Mouse (Mus musculus) c-Kit-positive CD71-negative TER-119-negative erythroid progenitor cells, embryonic 14.5 days (primary cell): ENCODE data around the gene Sirpb1b.
"Not testable (repeated sequence)": the region's sequence is repeated elsewhere in the genome, so short reads cannot be mapped to it uniquely, and the experiment has no call there.

Experiments used
- DNase-seq: peaks from one replicate; pipeline ENCODE4 v3.0.0-alpha.2; 2013; ENCODE audit warnings: low read depth

The Sirpb1b gene

DNA sequence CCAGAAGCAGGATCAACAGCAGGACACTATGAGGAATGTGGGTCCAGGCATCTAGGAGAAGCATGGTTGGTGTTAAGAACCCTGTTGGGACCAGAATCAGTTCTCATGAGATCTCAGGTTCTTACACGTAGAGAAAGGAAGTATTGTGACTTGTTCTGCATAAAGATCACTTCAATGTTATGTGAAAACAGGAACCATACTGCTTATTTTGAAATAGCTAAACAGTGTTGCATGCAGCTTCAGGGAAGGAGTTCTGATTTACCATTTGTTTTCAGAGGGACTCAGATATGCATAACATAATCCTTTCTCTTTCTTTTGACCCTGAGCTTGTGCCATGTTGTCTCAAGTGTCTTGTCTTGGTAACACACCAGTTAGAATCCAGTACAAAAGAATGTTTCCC, at the start of gene Sirpb1b:
Gene Sirpb1b, minus strand, starts transcription at position 179 of the 400 bp plus-strand sequence.
- DNase-seq, result not testable (repeated sequence)

DNA sequence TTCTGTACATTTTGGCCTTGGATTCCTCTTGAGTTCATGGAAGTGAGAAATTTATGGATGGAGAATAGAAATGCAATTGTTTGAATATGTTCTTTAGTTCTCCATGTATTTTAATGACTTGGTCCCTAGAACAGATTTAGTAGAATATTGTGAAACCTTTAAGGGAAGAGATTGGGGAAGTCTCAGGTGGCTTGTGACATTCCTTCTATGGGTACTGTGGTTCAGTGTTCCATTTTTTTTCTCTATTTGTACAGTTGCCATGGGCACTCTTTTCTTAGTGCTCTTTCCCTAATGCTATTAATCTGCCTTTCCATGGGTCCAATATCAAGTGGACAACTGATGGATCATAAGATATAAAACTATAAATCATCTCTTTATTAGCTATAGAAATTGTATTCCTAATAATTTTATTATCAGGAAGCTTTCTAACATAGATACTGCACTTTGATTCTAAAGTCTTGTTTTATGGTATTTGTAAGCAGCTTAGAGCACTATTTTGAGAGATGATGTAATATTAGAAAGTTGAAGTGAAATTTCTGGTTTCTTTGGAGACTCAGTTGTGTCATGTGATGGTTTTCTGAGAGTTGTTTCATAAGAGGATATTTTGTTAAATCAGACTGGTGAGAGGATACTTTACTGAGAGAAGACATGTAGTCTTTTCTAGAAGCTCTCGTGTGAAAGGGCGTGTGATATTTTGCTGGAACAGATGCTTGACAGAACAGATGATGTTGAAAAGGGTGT, 15.7 kb upstream of the Sirpb1b start:
- DNase-seq, result not testable (repeated sequence)

DNA sequence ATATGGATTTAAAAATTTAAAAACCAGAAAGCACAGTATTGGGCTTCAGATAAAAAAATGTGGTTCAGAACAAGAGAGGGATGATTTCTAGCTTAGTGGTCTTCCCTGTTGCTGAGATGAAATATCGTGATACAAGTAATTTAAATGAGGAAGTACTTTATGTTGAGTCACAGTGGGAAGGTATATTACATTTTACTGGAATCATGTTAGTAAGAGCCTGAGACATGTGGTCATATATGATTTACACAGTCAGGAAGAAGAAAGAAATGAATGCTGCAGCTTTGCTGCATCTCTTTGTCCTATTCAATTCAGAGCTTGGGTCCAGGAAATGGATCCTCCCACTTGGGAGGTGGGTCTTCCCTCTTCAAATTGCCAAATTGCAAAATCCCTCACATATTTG, 11.8 kb upstream of the Sirpb1b start:
- DNase-seq, result not testable (repeated sequence)

DNA sequence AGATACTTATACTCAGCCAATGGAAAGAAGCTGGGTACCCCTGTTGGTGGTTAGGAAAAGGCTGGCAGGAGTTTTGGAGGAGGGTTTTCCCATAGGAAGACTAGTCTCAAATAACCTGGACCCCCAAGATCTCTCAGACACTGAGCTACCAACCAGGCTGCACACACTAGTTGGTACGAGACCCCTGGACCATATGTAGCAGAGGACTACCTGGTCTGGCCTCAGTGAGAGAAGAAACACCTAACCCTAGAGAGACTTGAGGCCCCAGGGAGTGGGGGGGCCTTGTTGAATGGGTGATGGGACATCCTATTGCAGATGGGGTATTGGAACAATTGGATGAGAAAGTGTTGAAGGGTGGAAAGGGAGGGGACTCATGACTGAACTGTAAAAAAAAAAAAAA, 8.6 kb upstream of the Sirpb1b start:
- DNase-seq, result no peak

DNA sequence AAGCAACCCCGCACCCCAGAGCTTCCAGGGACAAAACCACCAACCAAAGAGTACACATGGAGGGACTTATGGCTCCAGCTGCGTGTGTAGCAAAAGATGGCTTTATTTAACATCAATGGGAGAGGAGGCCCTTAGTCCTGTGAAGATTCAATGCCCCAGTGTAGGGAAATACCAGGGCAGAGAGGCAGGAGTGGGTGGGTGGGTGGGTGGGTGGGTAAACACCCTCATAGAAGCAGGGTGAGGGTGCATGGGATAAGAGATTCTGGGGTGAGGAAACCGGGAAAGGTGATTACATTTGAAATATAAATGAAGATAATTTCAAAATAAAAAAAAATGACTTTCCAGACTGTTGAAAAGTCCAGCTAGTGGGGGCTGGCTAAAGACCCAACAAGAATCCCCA, 8.1 kb upstream of the Sirpb1b start:
- DNase-seq, result not testable (repeated sequence)

DNA sequence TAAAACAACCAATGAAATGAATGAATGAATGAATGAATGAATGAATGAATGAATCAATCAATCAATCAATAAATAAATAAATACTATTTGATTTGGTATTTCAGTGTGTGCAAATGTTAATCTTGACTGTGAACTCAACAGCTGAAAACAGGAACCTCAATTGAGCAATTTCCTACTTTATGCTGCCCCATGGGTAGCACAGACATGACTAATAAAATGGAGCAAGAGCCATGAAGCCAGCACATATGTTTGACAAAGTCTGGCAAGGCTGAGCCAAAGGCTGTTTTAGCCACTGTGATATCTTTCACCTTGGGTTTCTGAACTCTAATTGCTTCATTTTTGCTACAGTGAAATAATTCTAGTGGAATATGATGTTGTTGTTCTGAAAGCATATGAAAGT, 1.6 kb upstream of the Sirpb1b start:
- peak; percentile 8 for DNase-seq

DNA sequence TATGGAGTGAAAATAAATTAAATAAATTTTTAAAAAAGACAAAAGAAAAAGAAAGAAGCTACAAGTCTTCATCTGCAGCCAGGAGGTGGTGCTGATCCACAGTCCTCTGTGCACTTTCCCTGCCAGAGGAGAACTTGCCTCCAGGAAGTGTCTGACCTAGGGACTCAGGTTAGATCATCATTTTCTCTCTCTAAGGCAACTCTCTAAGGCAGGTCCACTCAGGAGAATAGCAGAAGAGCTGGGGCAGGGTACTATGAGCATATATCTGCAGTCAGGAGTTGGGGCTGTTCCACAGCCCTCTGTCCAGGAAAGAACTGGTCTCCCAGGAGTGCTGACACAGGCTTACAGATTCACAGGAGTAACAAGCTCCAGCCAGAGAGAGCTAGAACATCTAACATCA, 46.3 kb downstream of the Sirpb1b start:
- DNase-seq, result no peak

DNA sequence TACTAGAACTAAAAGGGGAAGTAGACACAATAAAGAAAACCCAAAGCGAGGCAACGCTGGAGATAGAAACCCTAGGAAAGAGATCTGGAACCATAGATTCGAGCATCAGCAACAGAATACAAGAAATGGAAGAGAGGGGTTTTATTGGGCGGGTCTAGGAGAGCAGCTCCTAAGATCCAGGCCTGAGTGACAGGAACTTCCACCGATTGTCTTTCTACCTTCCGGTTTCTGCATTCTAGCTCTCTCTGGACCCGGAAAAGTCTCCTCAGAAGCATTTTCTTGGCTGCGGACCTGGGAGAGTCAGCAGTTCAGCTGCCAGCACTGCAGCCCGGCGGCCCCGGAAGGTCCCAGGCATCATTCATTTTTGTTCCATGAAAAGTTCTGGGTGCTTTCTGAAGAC, 61.3 kb downstream of the Sirpb1b start:
- DNase-seq, result not testable (repeated sequence)

DNA sequence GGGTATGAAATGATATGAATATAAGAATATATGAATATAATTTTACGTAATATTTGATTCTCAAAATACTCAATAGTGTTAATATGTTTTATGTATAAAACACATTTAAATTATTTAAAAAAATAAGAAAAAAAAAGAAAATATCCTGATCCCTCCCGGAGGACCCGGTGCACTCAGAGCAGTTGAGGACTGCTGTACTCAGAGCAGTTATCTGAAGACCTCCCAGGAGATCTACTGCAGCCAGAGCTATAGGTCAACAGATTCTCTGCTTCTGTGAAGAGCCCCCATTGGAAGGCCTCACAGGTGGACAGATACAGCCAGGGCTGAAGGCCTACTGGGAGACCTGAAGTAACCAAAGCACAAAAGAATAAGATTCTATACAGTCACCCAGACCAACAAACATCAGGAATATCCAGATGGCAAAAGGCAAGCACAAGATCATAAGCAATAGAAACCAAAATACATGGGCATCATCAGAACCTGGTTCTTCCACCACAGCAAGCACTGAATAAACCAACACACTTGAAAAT, 67.0 kb downstream of the Sirpb1b start:
- DNase-seq, result not testable (repeated sequence)

DNA sequence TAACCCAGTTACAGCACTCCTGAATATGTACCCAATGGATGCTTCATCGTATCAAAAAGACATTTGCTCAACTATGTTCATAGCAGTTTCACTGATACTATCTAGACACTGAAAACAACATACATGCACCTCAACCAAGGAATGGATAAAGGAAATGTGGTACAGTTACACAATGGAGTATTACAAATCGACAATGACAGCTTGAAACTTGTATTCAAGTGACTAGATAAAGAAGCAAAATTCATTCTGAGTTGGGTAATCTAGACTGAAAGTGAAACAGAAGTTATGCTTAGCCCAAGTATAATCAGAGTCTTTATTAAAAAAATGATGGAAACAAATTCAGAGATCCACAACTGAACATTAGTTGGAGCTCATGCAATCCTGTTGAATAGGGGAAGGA, 100.0 kb downstream of the Sirpb1b start:
- not testable (repeated sequence) for DNase-seq

DNA sequence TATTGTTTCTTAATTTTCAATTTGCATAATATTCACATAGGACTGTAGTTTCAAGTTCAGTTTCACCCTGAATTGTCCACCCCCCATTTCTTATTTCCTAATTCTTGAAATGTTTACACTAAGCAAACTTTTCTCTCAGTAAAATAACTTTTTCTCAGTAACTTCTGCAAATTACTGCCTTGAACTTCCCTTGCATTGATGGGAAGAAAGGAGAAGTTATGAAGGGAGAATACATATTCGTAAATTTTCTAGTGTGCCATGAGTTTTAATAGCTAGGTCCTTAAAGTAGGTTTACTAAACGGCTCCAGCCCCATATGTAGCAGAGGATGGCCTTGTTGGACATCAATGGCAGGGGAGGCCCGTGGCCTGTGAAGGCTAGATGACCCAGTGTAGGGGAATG, 104.7 kb downstream of the Sirpb1b start:
- not testable (repeated sequence) for DNase-seq
